Comparison of ENCODE assay signal across 8 mouse cellular contexts in genomic region chr5:91517077-91517476, GRCm38 (mm10). TPM values are rescaled to one million over a fixed set of nuclear protein-coding genes. Genes with fewer than 3 reads are reported as not detected.
DNase-seq lines count a peak whose midpoint lies in the region; ATAC-seq and TF ChIP-seq lines count a peak whose summit lies in the region.

No protein-coding gene starts in this region.

- H3K9me3 ChIP-seq in kidney, embryonic 14.5 days (ENCODE audit: control insufficient read depth, low read length): no peaks in the 10 kb centered on the region
- no peaks in the 10 kb centered on the region for H3K9me3 ChIP-seq in embryonic facial prominence, embryonic 14.5 days (ENCODE audit: control insufficient read depth, low read length)
- no peaks in the 10 kb centered on the region for H3K9me3 ChIP-seq in intestine, embryonic 16.5 days (ENCODE audit: control insufficient read depth, low read length)
- H3K9me3 ChIP-seq in midbrain, postnatal 0 days (ENCODE audit: low read length): no peaks in the 10 kb centered on the region

- ATAC-seq in kidney, embryonic 14.5 days (ENCODE audit: low FRiP score, low TSS enrichment): 0 out of 2 replicates have a peak, but pooled peaks have one; percentile 1
- no peak for ATAC-seq in embryonic facial prominence, embryonic 14.5 days (ENCODE audit: low read depth)
- peak; percentile 36 for ATAC-seq in intestine, embryonic 16.5 days
- no peak for ATAC-seq in midbrain, postnatal 0 days (ENCODE audit: low FRiP score)

- H3K4me3 ChIP-seq in kidney, embryonic 14.5 days (ENCODE audit: low read length): no peak overlapping the region; the same call in 1 of the 2 replicates
- peak overlapping the region; percentile 62 for H3K4me3 ChIP-seq in embryonic facial prominence, embryonic 14.5 days (ENCODE audit: low read depth, low read length)
- peak overlapping the region; percentile 59; the same call in 1 of the 2 replicates for H3K4me3 ChIP-seq in intestine, embryonic 16.5 days (ENCODE audit: low read length)
- peak overlapping the region; percentile 55 for H3K4me3 ChIP-seq in midbrain, postnatal 0 days (ENCODE audit: low read depth, low read length)

- H3K27me3 ChIP-seq in kidney, embryonic 14.5 days (ENCODE audit: control insufficient read depth, insufficient read depth, low read length): no peaks in the 10 kb centered on the region
- H3K27me3 ChIP-seq in embryonic facial prominence, embryonic 14.5 days (replicated peaks; ENCODE audit: control insufficient read depth, insufficient read depth, low read length): peaks cover 10% of the 10 kb centered on the region; the same call in 1 of the 2 replicates
- H3K27me3 ChIP-seq in intestine, embryonic 16.5 days (replicated peaks; ENCODE audit: control insufficient read depth, insufficient read depth, low read length): no peaks in the 10 kb centered on the region
- H3K27me3 ChIP-seq in midbrain, postnatal 0 days (ENCODE audit: insufficient read depth, low read length): peaks cover 3% of the 10 kb centered on the region; the same call in 1 of the 2 replicates

- H3K27ac ChIP-seq in kidney, embryonic 14.5 days (ENCODE audit: low read depth, low read length): no peak overlapping the region
- no peak overlapping the region for H3K27ac ChIP-seq in embryonic facial prominence, embryonic 14.5 days (replicated peaks; ENCODE audit: low read depth, low read length)
- H3K27ac ChIP-seq in intestine, embryonic 16.5 days (ENCODE audit: low read length): peak overlapping the region; percentile 45; the same call in 1 of the 2 replicates
- no peak overlapping the region for H3K27ac ChIP-seq in midbrain, postnatal 0 days (ENCODE audit: low read depth, low read length)

- no peak for DNase-seq in kidney, adult 9 months
- DNase-seq in embryonic facial prominence, embryonic 14.5 days (ENCODE audit: low spot score): no peak
- DNase-seq in midbrain, postnatal 0 days (ENCODE audit: low spot score): no peak
- no peak for DNase-seq in frontal cortex, postnatal 10 days (ENCODE audit: low spot score in 2 of 2)
- no peak for DNase-seq in ovary, adult 18-20 months (ENCODE audit: low spot score)
- DNase-seq in cerebellum, postnatal 25 days: no peak

- no peak for TF ChIP-seq CTCF in midbrain, postnatal 0 days (IDR thresholded peaks at IDR 0.05)

- H3K9ac ChIP-seq in kidney, embryonic 14.5 days (ENCODE audit: low read depth, low read length): no peak overlapping the region
- H3K9ac ChIP-seq in embryonic facial prominence, embryonic 14.5 days (ENCODE audit: low read depth, low read length): peak overlapping the region; percentile 67; the same call in 1 of the 2 replicates
- no peak overlapping the region for H3K9ac ChIP-seq in intestine, embryonic 16.5 days (ENCODE audit: low read depth, low read length)
- H3K9ac ChIP-seq in midbrain, postnatal 0 days (replicated peaks; ENCODE audit: low read length, poor library complexity, severe bottlenecking): peak overlapping the region; percentile 51; the same call in 1 of the 2 replicates

- WGBS in kidney, embryonic 14.5 days: 18% methylated on average over 6 of the region's 6 CpGs
- WGBS in embryonic facial prominence, embryonic 14.5 days: 19% methylated on average over 6 of the region's 6 CpGs
- 11% methylated on average over 6 of the region's 6 CpGs for WGBS in intestine, embryonic 16.5 days
- WGBS in midbrain, postnatal 0 days: 20% methylated on average over 6 of the region's 6 CpGs

- no peaks in the 10 kb centered on the region; the same call in 1 of the 2 replicates for H3K4me1 ChIP-seq in kidney, embryonic 14.5 days (ENCODE audit: control insufficient read depth, insufficient read depth, low read length)
- H3K4me1 ChIP-seq in embryonic facial prominence, embryonic 14.5 days (ENCODE audit: control insufficient read depth, insufficient read depth, low read length): peaks cover 20% of the 10 kb centered on the region
- H3K4me1 ChIP-seq in intestine, embryonic 16.5 days (ENCODE audit: control insufficient read depth, insufficient read depth, low read length): peaks cover 21% of the 10 kb centered on the region
- H3K4me1 ChIP-seq in midbrain, postnatal 0 days (ENCODE audit: insufficient read depth, low read length): peaks cover 3% of the 10 kb centered on the region; the same call in 1 of the 2 replicates

- H3K4me2 ChIP-seq in kidney, embryonic 14.5 days (replicated peaks; ENCODE audit: low read depth, low read length): peak overlapping the region; percentile 88
- H3K4me2 ChIP-seq in embryonic facial prominence, embryonic 14.5 days (ENCODE audit: low read depth, low read length): peak overlapping the region; percentile 93
- peak overlapping the region; percentile 80 for H3K4me2 ChIP-seq in intestine, embryonic 16.5 days (ENCODE audit: low read depth, low read length)
- peak overlapping the region; percentile 91 for H3K4me2 ChIP-seq in midbrain, postnatal 0 days (ENCODE audit: low read depth, low read length, poor library complexity, severe bottlenecking)

- H3K36me3 ChIP-seq in kidney, embryonic 14.5 days (ENCODE audit: control insufficient read depth, insufficient read depth, low read length): no peaks in the 10 kb centered on the region
- H3K36me3 ChIP-seq in embryonic facial prominence, embryonic 14.5 days (ENCODE audit: control insufficient read depth, insufficient read depth, low read length): no peaks in the 10 kb centered on the region
- no peaks in the 10 kb centered on the region for H3K36me3 ChIP-seq in intestine, embryonic 16.5 days (ENCODE audit: control insufficient read depth, insufficient read depth, low read length)
- no peaks in the 10 kb centered on the region for H3K36me3 ChIP-seq in midbrain, postnatal 0 days (ENCODE audit: insufficient read depth, low read length)

RNA-seq across cellular contexts. Expression of gene Parm1, which starts 0.3 kb away (rescaled TPM):
- 7.1 and 8.1 TPM in 2 replicates for polyA plus RNA-seq in kidney, embryonic 14.5 days (2014; fragmentation: Nextera tagmentation; extraction: Ambion mirVana)
- polyA plus RNA-seq in embryonic facial prominence, embryonic 14.5 days (2014; fragmentation: Nextera tagmentation; extraction: Ambion mirVana): 25.6 and 27.6 TPM in 2 replicates
- 20.2 and 20.8 TPM in 2 replicates for polyA plus RNA-seq in intestine, embryonic 16.5 days (2015; fragmentation: Nextera tagmentation; extraction: Ambion mirVana)
- 11.8 and 13.1 TPM in 2 replicates for total RNA-seq in midbrain, postnatal 0 days (2014; rRNA removed)
- 8.8 and 8.9 TPM in 2 replicates for polyA plus RNA-seq in midbrain, postnatal 0 days (2015; fragmentation: Nextera tagmentation; extraction: Ambion mirVana)

Comparison
In these comparisons a context has a peak if more than half of its experiments do, and no peak if none do; other contexts are left out.
1. ATAC-seq: peak in kidney, embryonic 14.5 days (single experiment) and intestine, embryonic 16.5 days (single experiment); none in embryonic facial prominence, embryonic 14.5 days (single experiment) and midbrain, postnatal 0 days (single experiment).
2. H3K9ac ChIP-seq: peak in embryonic facial prominence, embryonic 14.5 days (single experiment) and midbrain, postnatal 0 days (single experiment); none in kidney, embryonic 14.5 days (single experiment) and intestine, embryonic 16.5 days (single experiment).
3. Peak in every context shown above with its lines, with median percentiles within 50 percentile points of each other: H3K4me2 ChIP-seq.